Mouse (Mus musculus) embryonic facial prominence, embryonic 13.5 days (tissue): ENCODE measurements around the gene Tlr7. TPM values are rescaled to one million over a fixed set of nuclear protein-coding genes. Genes with fewer than 3 reads are reported as not detected.
A peak's percentile ranks its signal among the peaks of the same experiment; 100 is the strongest.

ENCODE experiments used
- ATAC-seq: fragments of 200-750 bp; cut with Nextera tagmentation; 2 replicates; pipeline ENCODE4 v1.8.0; 2017; ENCODE audit warnings: low read depth; ENCODE audit not compliant: insufficient number of reproducible peaks, insufficient read depth, low FRiP score, low TSS enrichment
- H3K27ac ChIP-seq: fragments of 300-500 bp; sonication (generic); 2 replicates; pipeline ENCODE4 v1.5.1; 2015; ENCODE audit warnings: moderate library complexity, mild to moderate bottlenecking, inconsistent platforms
- H3K27me3 ChIP-seq: fragments of 300-500 bp; sonication (generic); 2 replicates; pipeline ENCODE4 v1.6.1; 2015; ENCODE audit warnings: mild to moderate bottlenecking, inconsistent platforms
- H3K36me3 ChIP-seq: fragments of 300-500 bp; sonication (generic); 2 replicates; pipeline ENCODE4 v1.6.1; 2015; ENCODE audit warnings: mild to moderate bottlenecking, inconsistent platforms
- H3K4me1 ChIP-seq: fragments of 300-500 bp; sonication (generic); 2 replicates; pipeline ENCODE4 v1.6.1; 2015; ENCODE audit warnings: inconsistent platforms
- H3K4me2 ChIP-seq: fragments of 300-500 bp; sonication (generic); 2 replicates; pipeline ENCODE4 v1.6.1; 2015; ENCODE audit warnings: moderate library complexity, mild to moderate bottlenecking, inconsistent platforms
- H3K4me3 ChIP-seq: fragments of 300-500 bp; sonication (generic); 2 replicates; pipeline ENCODE4 v1.5.1; 2015; ENCODE audit warnings: mild to moderate bottlenecking, inconsistent platforms
- H3K9ac ChIP-seq: fragments of 300-500 bp; sonication (generic); 2 replicates; pipeline ENCODE4 v1.6.1; 2015; ENCODE audit warnings: mild to moderate bottlenecking, inconsistent platforms
- H3K9me3 ChIP-seq: fragments of 300-500 bp; sonication (generic); 2 replicates; pipeline ENCODE4 v1.6.1; 2016; ENCODE audit warnings: inconsistent platforms
- WGBS: fragments of 180-500 bp; shearing (Covaris S2); methylation state at CpG from one replicate; pipeline ENCODE4 v1.1.7; 2015; ENCODE audit warnings: mixed read lengths; 5-methylcytosine and 5-hydroxymethylcytosine counted together
- polyA plus RNA-seq: library from polyadenylated mRNA; unstranded; fragments of >200 nt; fragmentation: Nextera tagmentation; extraction: Ambion mirVana; gene quantifications from 2 replicates; pipeline ENCODE4 v1.2.1, GENCODE M21; 2015

The Tlr7 gene
- polyA plus RNA-seq, 1 experiment from 2014 or later = 0.60 TPM

DNA sequence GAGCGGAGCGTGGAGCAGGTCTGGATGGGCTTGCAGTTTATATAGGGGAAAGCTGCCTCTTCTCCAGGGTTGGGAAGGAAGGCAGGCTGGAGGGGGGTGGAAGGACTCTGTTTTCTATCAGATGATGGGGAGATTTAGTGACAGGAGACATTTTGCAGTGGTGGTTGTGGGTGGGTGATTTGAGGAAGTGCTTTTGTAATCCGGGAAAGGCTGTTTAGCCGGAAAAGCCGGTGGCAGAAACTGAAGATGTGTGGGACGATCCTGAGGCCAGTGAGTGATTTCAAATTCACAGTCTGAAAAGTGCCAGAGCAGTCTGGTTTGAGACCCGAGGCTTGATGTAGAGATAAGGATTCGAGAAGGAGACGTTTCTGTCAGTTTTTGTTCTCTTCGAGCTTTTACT, 53.8 kb downstream of the Tlr7 start:
- no peaks in the 10 kb centered on the region for H3K4me1 ChIP-seq
- peak overlapping the region; percentile 23 for H3K4me3 ChIP-seq
- H3K27me3 ChIP-seq = peaks cover 16% of the 10 kb centered on the region

DNA sequence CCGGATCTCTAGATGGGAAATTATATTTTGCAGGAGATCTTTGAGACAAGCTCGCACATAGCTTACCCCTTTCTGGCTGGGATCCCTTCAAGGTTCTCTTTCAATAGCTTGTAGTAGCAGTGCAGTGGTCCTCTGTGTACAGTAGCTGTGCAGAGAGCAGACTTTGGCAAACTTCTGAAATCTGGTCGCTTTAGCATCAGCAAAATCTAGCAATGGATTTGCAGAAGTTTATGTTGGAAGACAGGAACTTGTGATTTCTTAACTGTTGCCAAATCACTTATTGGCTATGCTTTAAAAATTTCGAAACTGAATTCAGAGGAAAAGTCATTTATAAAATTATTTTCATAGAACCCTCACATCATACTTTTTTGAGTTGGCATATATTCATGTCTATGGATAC, 66.3 kb downstream of the Tlr7 start, which contains the start of gene Tlr8:
Tlr8 (minus strand) TSS at position 244 of the 400 bp plus-strand sequence.
- Histone ChIP-seq H3K9me3 (no peaks in the 10 kb centered on the region), H3K27me3 (peaks cover 23% of the 10 kb centered on the region), H3K4me2 (no peak within 1 kb of the TSS), H3K27ac (no peak within 1 kb of the TSS), H3K9ac (no peak within 1 kb of the TSS), H3K36me3 (no peaks in the 10 kb centered on the region), H3K4me3 (no peak within 1 kb of the TSS), H3K4me1 (no peaks in the 10 kb centered on the region)
- WGBS = 77% methylated on average over 4 of the region's 4 CpGs
- no peak for ATAC-seq

More for the DNA sequence above, 53.8 kb downstream of the Tlr7 start:
- Histone ChIP-seq H3K27ac (no peak overlapping the region), H3K4me2 (peak overlapping the region; percentile 44), H3K9ac (no peak overlapping the region), H3K36me3 (no peaks in the 10 kb centered on the region), H3K9me3 (no peaks in the 10 kb centered on the region)
- 48% methylated on average over 10 of the region's 10 CpGs for WGBS
- no peak for ATAC-seq

DNA sequence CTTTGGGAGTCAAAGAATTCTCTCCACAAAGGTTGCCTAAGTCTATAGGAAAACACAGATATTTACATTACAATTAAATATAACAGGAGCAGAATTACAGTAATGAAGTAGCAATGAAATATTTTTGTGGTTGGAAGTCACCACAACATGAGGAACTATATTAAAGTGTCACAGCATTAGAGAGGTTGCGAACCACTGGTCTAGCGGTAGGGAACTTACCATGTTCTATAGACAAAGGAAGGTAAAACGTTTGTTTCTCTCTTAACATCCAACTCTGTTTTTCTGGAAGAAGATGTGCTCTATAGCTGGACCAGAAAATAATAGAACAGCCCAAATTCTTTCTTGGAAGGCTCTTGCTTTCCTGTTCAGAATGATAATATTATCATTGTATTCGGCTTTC, 66.8 kb downstream of the Tlr7 start:
- H3K4me2 ChIP-seq = no peak overlapping the region
- H3K27ac ChIP-seq = no peak overlapping the region
- H3K36me3 ChIP-seq = no peaks in the 10 kb centered on the region
- H3K9ac ChIP-seq = no peak overlapping the region
- no peak for ATAC-seq
- 86% methylated on average over 4 of the region's 4 CpGs for WGBS
- H3K4me3 ChIP-seq = no peak overlapping the region
- H3K4me1 ChIP-seq = no peaks in the 10 kb centered on the region
- no peaks in the 10 kb centered on the region for H3K9me3 ChIP-seq
- peaks cover 17% of the 10 kb centered on the region for H3K27me3 ChIP-seq

Other genes with a start within 250 kb of the Tlr7 start
- 2,270 and 2,389 TPM in 2 replicates for gene Tmsb4x, start 121.2 kb downstream of the Tlr7 start, polyA plus RNA-seq
- gene Tlr8, start 66.2 kb downstream of the Tlr7 start, polyA plus RNA-seq = 0.10 and 0.58 TPM in 2 replicates
- gene Prps2, start 52.2 kb upstream of the Tlr7 start, polyA plus RNA-seq = 17.7 and 18.6 TPM in 2 replicates